Mouse (Mus musculus) lung, postnatal 14 days (tissue): ENCODE data around the gene Hist1h1e.
"Not testable (repeated sequence)": the region's sequence is repeated elsewhere in the genome, so short reads cannot be mapped to it uniquely, and the experiment has no call there.

Experiments
- DNase-seq: peaks from one replicate; pipeline ENCODE4 v3.0.0; 2021

Hist1h1e gene

DNA sequence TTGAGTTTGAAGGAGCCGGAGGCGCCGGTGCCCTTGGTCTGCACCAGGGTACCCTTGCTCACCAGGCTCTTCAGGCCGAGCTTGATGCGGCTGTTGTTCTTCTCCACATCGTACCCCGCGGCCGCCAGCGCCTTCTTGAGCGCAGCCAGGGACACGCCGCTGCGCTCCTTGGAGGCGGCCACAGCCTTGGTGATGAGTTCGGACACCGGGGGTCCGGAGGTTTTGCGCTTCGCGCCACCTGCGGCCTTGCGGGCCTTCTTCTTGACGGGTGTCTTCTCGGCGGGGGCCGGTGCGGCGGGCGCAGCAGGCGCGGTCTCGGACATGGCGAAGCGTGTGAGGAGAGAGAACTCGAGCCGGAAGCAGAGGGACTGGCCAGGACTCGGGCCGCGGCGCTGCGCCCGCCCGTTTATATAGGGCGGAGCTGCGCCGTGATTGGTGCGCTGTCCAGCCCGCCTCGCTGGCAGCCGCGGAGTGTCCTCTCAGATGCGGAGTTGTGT lies at the start of gene Hist1h1e:
TSS of gene Hist1h1e (minus strand) at position 384 of the 497 bp plus-strand sequence.
- peak; percentile 92 for DNase-seq

DNA sequence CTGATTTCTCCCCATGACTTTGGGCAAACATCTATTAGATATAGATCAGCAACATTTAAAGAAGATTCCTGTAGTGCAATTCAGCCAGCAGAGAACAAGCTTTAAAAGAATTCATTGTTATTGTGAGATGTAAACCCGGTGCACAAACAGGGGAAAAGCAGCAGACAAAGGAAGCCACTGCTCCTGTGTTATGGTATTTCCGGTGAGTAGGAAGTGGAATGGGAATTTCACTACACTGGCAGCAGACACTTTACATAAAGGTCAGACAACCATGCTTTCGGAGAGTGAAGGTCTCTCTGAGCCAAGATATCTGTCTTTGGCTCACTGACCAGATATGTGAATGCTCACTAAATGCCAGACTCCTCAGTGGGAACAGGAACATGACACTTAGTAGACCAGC lies 40.2 kb upstream of the Hist1h1e start:
- DNase-seq = no peak

- no peak for DNase-seq
Measured at GRCm38 (mm10) chr13:23659636-23660366, 37.4 kb upstream of the Hist1h1e start.

DNA sequence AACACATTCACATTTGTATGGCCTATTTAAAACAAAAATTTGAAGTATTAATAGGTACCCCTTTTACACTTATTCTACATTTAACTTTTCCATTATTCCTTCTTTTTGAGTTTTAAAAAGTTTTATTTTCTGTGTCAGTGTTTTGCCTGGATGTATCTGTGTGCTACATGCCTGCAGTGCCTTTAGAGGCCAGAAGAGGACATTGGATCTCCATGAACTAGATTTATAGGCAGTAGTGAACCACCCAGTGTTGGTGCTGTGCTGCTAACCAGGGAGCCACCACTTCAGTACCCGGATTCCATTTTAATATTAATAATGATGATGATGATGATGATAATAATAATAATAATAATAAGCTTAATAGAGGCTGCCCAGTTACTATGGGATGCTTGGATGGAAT lies 8.3 kb upstream of the Hist1h1e start:
- peak; percentile 8 for DNase-seq

- peak; percentile 11 for DNase-seq
Measured at GRCm38 (mm10) chr13:23622861-23623450, 598 bp upstream of the Hist1h1e start.

DNA sequence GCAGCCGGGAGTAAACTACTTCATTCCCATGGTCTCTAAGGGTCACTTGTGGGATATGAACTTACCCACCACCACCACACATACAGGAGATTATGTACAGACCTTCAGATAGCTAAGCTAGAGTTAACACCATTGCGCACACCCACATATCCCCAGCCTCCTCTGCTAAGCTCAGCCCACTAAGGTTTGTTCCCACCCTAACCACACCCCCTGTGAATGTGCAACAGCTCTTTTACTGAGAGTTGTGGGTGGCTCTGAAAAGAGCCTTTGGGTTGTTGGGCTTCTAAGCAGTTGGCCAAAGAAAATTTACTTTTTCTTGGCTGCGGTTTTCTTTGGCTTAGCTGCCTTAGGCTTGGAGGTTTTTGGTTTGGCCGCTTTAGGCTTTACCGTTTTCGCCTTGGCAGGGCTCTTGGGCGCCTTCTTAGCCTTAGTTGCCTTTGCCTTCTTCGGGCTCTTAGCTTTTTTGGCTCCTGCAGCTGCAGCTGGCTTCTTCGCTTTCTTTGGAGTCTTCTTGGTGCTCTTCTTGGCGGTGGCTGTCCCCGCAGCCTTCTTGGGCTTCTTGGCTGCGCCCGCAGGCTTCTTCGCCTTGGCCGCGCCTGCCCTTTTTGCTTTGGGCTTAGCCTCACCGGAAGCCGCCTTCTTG lies 705 bp downstream of the Hist1h1e start:
- DNase-seq = peak; percentile 69

DNA sequence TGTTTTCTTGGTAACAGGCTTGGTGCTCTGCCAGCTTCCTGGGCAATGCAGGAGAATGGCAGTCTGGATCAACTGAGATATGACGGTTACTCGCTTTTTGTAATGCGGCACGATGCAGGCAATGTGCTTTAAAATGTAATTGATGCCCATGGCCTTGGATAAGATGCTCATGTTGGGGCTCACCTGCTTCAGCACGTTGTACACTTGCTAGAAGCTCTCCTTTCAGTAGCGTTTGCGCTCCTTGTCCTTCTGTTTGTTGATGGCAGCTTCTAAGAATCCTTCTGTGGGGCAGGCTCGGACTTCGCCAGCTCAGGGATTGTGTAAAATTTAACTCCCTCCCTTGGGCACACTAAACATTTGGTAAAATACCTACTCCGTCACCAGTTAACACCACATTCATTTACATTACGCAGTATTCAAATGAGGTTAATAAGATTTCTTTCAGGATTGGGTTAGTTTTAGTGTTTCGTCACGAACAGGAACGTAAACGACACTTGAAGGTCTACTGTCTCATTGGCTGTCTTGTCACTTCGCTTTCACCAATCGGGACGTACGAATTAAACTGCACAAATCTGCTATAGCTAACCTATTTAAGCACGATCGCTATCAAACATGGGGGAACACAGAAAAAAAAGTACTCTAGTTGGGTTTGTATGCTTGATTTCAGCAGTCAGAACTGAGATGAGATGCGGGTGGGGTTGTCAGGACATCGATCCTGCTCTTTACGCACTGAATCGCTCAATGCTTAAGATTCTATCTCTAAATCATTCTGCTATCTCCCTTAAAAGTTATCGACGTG lies 1.4 kb downstream of the Hist1h1e start, which contains the start of gene Hist1h2be:
TSS of gene Hist1h2be (minus strand) at position 392 of the 799 bp plus-strand sequence.
- peak; percentile 69 for DNase-seq

- DNase-seq = no peak
Measured at GRCm38 (mm10) chr13:23620056-23620732, 2.2 kb downstream of the Hist1h1e start.

DNA sequence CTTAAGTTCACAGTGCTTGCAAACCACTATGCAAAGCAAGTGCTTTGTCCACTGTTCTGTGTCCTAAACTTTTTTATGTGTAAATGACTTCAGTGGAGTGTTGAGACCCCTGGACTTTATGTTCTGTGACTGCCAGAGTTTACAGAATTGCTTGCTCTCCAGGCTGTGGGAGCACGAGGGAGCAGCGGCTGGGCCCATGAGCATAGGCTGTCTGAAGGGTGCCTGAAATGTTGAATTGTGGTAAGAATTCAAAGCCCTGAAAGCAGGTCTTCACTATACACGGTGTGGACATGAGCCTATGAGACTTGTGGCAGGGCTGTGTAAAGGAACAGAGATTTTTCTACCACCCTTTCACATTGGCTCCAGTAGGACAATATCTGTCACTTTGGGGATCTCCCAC lies 10.7 kb downstream of the Hist1h1e start:
- DNase-seq = no peak

DNA sequence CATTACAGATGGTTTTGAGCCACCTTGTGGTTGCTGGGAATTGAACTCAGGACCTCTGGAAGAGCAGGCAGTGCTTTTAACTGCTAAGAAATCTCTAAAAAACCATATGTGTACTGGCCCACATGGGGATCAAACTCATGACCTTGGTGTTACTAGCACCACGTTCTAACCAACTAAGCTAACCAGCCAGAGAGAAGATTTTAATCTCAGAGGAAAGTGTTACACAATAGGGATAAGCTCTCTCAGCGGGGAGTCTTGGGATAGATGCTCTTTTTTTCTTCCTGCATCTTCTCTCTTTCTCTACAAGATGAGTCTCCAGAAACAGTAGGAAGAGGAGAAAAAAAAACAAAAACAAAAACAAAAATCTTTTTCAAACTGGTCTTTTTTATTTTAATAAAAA lies 12.0 kb downstream of the Hist1h1e start:
- DNase-seq = no peak

- DNase-seq = no peak
Measured at GRCm38 (mm10) chr13:23609844-23610243, 12.5 kb downstream of the Hist1h1e start.

DNA sequence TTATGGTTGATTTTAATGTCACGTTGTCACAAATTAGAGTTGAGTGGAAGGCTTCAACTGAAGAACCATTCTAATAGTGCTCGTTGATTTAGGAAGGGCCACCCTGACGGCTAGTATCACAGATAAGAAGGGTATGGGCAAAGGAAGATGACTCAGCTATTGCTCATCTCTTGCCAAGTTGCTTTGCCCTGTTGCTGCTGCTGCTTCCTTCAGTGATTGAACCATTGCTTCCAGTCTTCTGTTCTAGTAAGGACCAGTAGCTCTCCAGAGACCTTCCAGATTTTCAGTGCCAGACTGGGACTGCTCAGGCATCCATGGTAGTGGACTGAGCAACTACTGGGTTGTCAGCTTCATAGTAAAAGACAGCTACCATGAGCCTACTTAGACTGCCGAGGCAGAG lies 13.1 kb downstream of the Hist1h1e start:
- DNase-seq = no peak

DNA sequence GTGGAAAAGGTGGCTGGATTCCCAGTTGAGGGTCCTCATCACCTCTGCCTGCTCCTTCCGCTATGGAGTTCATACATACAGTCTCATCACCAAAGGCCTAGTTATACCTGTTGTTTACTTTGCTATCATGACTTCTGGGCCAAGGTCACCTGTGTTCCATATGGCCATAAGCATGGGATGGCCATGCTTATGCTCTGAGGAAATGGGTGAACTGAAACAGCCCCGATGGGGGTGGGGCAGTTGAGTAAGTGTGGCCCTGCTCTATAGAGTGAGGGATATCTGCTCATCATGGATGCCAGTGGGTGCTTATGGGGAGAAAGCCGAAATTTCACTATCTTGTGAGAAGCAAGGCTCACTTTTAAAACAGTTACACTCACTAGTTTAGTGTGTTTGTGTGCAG lies 17.3 kb downstream of the Hist1h1e start:
- no peak for DNase-seq

DNA sequence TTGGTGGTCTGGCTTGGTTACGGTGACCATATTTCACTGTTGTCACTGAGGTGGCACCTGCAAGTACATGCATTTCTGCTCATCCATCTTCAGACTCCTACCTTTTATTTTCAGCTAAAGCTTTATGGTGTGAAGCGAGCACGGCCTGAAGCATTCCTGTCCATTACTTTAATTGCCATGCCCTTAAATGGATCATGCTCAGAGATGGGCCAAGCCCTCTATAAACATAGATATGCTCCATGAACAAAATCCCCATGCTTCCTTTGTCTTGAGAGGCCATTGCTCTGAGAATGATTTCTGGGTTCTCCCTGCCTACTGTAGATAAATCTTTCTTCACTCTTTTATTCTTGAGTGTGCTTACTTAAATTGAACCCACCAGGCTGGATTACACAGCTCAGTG lies 17.9 kb downstream of the Hist1h1e start:
- no peak for DNase-seq

- DNase-seq = no peak
Measured at GRCm38 (mm10) chr13:23603182-23603699, 19.1 kb downstream of the Hist1h1e start.

DNA sequence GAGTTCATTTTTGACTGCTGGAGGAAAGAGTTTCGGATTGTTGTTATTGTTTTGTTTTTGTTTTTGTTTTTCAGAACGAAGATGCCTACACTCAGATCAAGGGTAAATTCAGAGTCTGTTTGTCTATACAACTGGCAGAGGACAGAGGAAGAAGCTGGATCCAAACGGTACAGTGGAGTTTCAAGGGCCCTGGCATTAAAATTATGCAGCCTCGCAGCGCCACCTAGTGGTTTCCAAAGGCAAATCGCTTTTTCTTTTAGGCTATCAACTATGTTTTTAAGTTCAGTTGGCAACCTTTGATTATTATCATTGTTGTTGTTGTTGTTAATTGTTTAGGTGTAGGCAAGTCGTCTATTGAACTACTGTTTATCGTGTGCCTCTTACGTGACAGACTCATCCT lies 24.4 kb downstream of the Hist1h1e start:
- peak; percentile 89 for DNase-seq

DNA sequence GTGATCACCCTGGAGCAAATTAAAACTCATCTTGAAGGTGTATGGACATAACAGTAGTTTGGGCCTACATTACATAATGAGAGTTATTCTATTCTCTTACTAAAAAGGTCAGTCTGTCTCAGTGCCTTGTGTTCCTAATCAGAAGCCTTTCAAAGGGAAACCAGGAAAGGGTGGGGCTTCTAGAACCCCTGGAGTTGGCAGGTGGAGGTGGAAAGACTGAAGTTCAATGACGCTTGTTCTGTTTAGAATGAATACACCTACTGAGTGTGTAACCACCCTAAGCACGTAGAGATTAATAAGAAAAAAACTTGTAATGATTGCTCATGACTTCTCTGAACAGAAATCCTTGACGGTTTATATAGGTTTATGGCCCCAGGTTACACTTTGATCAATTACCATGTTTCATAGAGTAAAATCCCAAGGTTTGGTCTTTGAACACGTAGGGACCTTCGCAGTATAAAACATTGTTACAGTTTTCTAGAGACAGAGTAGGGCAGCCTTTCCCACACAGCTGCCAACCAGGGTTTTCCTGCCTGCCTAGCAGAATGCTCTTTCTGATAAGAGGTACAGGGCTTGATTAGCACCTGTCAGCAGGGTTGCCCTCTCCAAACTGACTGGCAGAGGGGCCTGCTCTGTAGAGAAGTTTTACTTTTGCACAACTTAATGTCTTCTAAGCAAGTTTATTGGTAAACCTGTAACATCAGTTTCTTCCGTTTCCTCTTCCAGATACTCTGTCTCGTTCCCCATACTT lies 26.6 kb downstream of the Hist1h1e start:
- no peak for DNase-seq

GRCm38 (mm10) chr13:23595185-23595584 lies 27.2 kb downstream of the Hist1h1e start:
- DNase-seq = no peak

DNA sequence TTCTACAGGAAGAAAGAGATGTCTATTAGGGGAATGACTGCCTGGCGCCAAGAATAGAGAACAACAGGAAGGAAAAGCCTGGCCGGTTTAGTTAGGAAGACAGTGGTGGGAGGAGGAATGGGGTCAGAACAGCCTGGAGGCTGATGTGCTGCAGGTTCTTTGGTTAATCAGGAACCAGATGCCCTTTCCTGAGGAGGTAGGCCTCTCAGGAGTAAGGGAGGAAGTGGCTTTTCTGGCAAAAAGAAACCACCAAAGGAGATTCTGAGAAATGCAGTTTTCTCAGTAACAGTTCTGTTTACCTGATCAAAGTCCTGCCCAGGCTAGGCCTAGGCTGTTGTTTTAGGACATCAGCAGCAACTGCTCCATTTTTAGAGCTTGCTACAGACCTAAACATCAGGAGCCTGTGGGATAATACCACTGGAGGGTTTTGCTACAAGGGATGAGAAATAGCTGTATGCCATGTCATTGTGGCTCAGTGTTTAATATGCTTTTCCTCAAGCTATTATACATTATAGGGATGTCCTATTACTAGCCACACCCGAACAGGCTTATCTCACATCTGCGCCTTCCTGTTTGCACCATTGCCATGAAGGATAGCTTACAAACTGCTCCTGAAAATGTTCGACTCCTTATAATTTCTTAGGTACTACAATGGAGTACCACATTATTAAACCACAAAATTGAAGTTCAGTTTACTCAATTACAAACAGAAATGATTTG lies 29.1 kb downstream of the Hist1h1e start:
- DNase-seq = no peak

DNA sequence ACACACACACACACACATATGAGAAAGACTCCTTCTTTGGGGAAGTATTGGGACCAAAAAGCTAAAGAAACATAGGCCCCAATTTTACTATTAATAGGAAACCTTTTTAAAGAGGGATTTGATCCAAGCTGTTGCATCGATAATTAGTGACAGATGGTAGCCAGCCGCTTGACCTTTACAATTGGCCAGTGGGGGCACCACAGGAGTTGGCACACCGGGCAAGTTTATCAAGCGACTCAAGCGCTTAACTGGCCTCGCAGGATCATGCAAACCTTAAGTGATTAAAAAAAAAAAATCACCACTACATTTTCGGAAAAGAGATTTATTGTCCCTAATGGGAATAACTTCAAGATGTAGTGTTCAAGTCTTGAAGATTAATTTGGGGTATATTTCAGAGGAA lies 29.7 kb downstream of the Hist1h1e start:
- no peak for DNase-seq

- DNase-seq = not testable (repeated sequence)
Measured at GRCm38 (mm10) chr13:23591886-23592285, 30.5 kb downstream of the Hist1h1e start.
